In genomic region chr1:106602941-106603340, GRCm38 (mm10) we compare ENCODE assay signal across 9 mouse cellular contexts.
A peak's percentile ranks its signal among the peaks of the same experiment; 100 is the strongest.
DNase-seq lines count a peak whose midpoint lies in the region; ATAC-seq lines count a peak whose summit lies in the region.
"Had no signal": no experiment of that assay in that cellular context is flagged by ENCODE, and none has a peak within 500 bp of the region (broad histone marks: within the 10 kb centered on the region; RNA-seq: fewer than 3 reads in every experiment).

No protein-coding gene starts in this region.

- peak overlapping the region; percentile 39 for H3K4me2 ChIP-seq in kidney, embryonic 15.5 days
- peak overlapping the region; percentile 17; the same call in 1 of the 2 replicates for H3K4me2 ChIP-seq in hindbrain, embryonic 13.5 days
- peak overlapping the region; percentile 3; the same call in 1 of the 2 replicates for H3K4me2 ChIP-seq in neural tube, embryonic 15.5 days

- no peaks in the 10 kb centered on the region for H3K36me3 ChIP-seq in kidney, embryonic 15.5 days
- no peaks in the 10 kb centered on the region for H3K36me3 ChIP-seq in hindbrain, embryonic 13.5 days
- H3K36me3 ChIP-seq in neural tube, embryonic 15.5 days = no peaks in the 10 kb centered on the region

- 7% methylated on average over 6 of the region's 6 CpGs for WGBS in kidney, embryonic 15.5 days
- WGBS in hindbrain, embryonic 13.5 days = 14% methylated on average over 6 of the region's 6 CpGs
- 28% methylated on average over 6 of the region's 6 CpGs for WGBS in neural tube, embryonic 15.5 days

- peaks cover 35% of the 10 kb centered on the region for H3K4me1 ChIP-seq in kidney, embryonic 15.5 days
- peaks cover 27% of the 10 kb centered on the region for H3K4me1 ChIP-seq in hindbrain, embryonic 13.5 days (replicated peaks)
- H3K4me1 ChIP-seq in neural tube, embryonic 15.5 days = peaks cover 19% of the 10 kb centered on the region

- no peak overlapping the region for H3K4me3 ChIP-seq in kidney, embryonic 15.5 days (replicated peaks)
- H3K4me3 ChIP-seq in hindbrain, embryonic 13.5 days = no peak overlapping the region
- no peak overlapping the region for H3K4me3 ChIP-seq in neural tube, embryonic 15.5 days (replicated peaks)
- H3K4me3 ChIP-seq: myocyte had no signal

- no peaks in the 10 kb centered on the region for H3K27me3 ChIP-seq in kidney, embryonic 15.5 days
- no peaks in the 10 kb centered on the region for H3K27me3 ChIP-seq in hindbrain, embryonic 13.5 days
- no peaks in the 10 kb centered on the region for H3K27me3 ChIP-seq in neural tube, embryonic 15.5 days (replicated peaks)

- no peak for DNase-seq in kidney, adult 9 months
- DNase-seq in adrenal gland, adult 2 months = peak; percentile 46
- peak; percentile 53 for DNase-seq in cerebellum, adult 9-10 months
- no peak for DNase-seq in spleen, postnatal 14 days (ENCODE audit: low spot score in 2 of 2)

- H3K27ac ChIP-seq in kidney, embryonic 15.5 days = peak overlapping the region; percentile 63
- peak overlapping the region; percentile 74 for H3K27ac ChIP-seq in hindbrain, embryonic 13.5 days
- peak overlapping the region; percentile 77 for H3K27ac ChIP-seq in neural tube, embryonic 15.5 days (replicated peaks)

- no peaks in the 10 kb centered on the region for H3K9me3 ChIP-seq in kidney, embryonic 15.5 days (replicated peaks)
- H3K9me3 ChIP-seq in hindbrain, embryonic 13.5 days = no peaks in the 10 kb centered on the region
- H3K9me3 ChIP-seq in neural tube, embryonic 15.5 days (replicated peaks) = no peaks in the 10 kb centered on the region

- peak; percentile 72 for ATAC-seq in kidney, embryonic 15.5 days (replicated peaks; ENCODE audit: low FRiP score)
- ATAC-seq in hindbrain, embryonic 13.5 days (ENCODE audit: low FRiP score) = peak; percentile 90
- ATAC-seq in neural tube, embryonic 15.5 days (ENCODE audit: low FRiP score) = peak; percentile 84
- no peak for ATAC-seq in erythroid progenitor cell, adult 5-6 weeks (replicated peaks; ENCODE audit: low FRiP score, poor library complexity, severe bottlenecking)

- no peak overlapping the region for H3K9ac ChIP-seq in kidney, embryonic 15.5 days
- no peak overlapping the region for H3K9ac ChIP-seq in hindbrain, embryonic 13.5 days
- no peak overlapping the region for H3K9ac ChIP-seq in neural tube, embryonic 15.5 days (replicated peaks)

Comparison
In these comparisons a context has a peak if more than half of its experiments do, and no peak if none do; other contexts are left out.
1. DNase-seq: peak in adrenal gland, adult 2 months (single experiment) and cerebellum, adult 9-10 months (single experiment); none in kidney, adult 9 months (single experiment) and spleen, postnatal 14 days (0 of 2).
2. Peak in every context shown above with its lines, with median percentiles within 50 percentile points of each other: H3K27ac ChIP-seq and H3K4me2 ChIP-seq.